Mouse (Mus musculus) heart, embryonic 11.5 days (tissue): ENCODE results near the gene Actn1. TPM values are rescaled to one million over a fixed set of nuclear protein-coding genes. Genes with fewer than 3 reads are reported as not detected.

Source experiments
- ATAC-seq: fragments of 200-750 bp; cut with Nextera tagmentation; replicated peaks from 2 replicates; pipeline ENCODE4 v1.8.0; 2017; ENCODE audit warnings: moderate library complexity; ENCODE audit not compliant: insufficient number of reproducible peaks, low FRiP score, low TSS enrichment
- H3K27ac ChIP-seq: fragments of 300-500 bp; sonication (generic); 2 replicates; pipeline ENCODE4 v1.5.1; 2014; ENCODE audit warnings: mild to moderate bottlenecking, low read depth, low read length
- H3K27me3 ChIP-seq: fragments of 300-500 bp; sonication (generic); 2 replicates; pipeline ENCODE4 v1.6.1; 2014; ENCODE audit warnings: mild to moderate bottlenecking, low read length, mixed read lengths; ENCODE audit not compliant: control insufficient read depth, insufficient read depth
- H3K36me3 ChIP-seq: fragments of 300-500 bp; sonication (generic); 2 replicates; pipeline ENCODE4 v1.6.1; 2014; ENCODE audit warnings: mild to moderate bottlenecking, low read length, moderate library complexity, mixed read lengths; ENCODE audit not compliant: control insufficient read depth, insufficient read depth
- H3K4me1 ChIP-seq: fragments of 300-500 bp; sonication (generic); 2 replicates; pipeline ENCODE4 v1.6.1; 2014; ENCODE audit warnings: low read length; ENCODE audit not compliant: control insufficient read depth, insufficient read depth
- H3K4me2 ChIP-seq: fragments of 300-500 bp; sonication (generic); 2 replicates; pipeline ENCODE4 v1.6.1; 2014; ENCODE audit warnings: mild to moderate bottlenecking, moderate library complexity
- H3K4me3 ChIP-seq: fragments of 300-500 bp; sonication (generic); 2 replicates; pipeline ENCODE4 v1.5.1; 2014; ENCODE audit warnings: low read depth, low read length
- H3K9ac ChIP-seq: fragments of 300-500 bp; sonication (generic); 2 replicates; pipeline ENCODE4 v1.6.1; 2014; ENCODE audit warnings: mild to moderate bottlenecking, low read depth, low read length, moderate library complexity
- H3K9me3 ChIP-seq: fragments of 300-500 bp; sonication (generic); replicated peaks from 2 replicates; pipeline ENCODE4 v1.6.1; 2016; ENCODE audit warnings: low read length; ENCODE audit not compliant: control insufficient read depth
- WGBS: fragments of 180-500 bp; shearing (Covaris S2); extraction: QIAGEN DNeasy Blood & Tissue Kit; methylation state at CpG from one replicate; pipeline ENCODE4 v1.1.7; 2014; ENCODE audit not compliant: insufficient replicate concordance; 5-methylcytosine and 5-hydroxymethylcytosine counted together
- polyA plus RNA-seq: library from polyadenylated mRNA; unstranded; fragments of >200 nt; fragmentation: Nextera tagmentation; extraction: Ambion mirVana; gene quantifications from 2 replicates; pipeline ENCODE4 v1.2.1, GENCODE M21; 2014

Actn1 gene
- polyA plus RNA-seq, 1 experiment from 2014 or later, result 53.2 TPM

- 0 out of 2 replicates have a peak, but pooled peaks cover 9% of the 10 kb centered on the region for H3K36me3 ChIP-seq
- ATAC-seq, result no peak
- H3K27me3 ChIP-seq, result no peaks in the 10 kb centered on the region
- no peak overlapping the region for H3K4me3 ChIP-seq
- peaks cover 23% of the 10 kb centered on the region for H3K4me1 ChIP-seq
- H3K9me3 ChIP-seq, result no peaks in the 10 kb centered on the region
- H3K9ac ChIP-seq, result no peak overlapping the region
- H3K4me2 ChIP-seq, result no peak overlapping the region
- H3K27ac ChIP-seq, result no peak overlapping the region
- 85% methylated on average over 1 of the region's 1 CpGs for WGBS
Measured at GRCm38 (mm10) chr12:80118588-80118987, 141.6 kb downstream of the Actn1 start.

Other genes with a start within 250 kb of the Actn1 start
- gene Zfp36l1, start 147.4 kb downstream of the Actn1 start, polyA plus RNA-seq, result 133 and 144 TPM in 2 replicates
- gene Dcaf5, start 176.2 kb upstream of the Actn1 start, polyA plus RNA-seq, result 8.1 and 9.0 TPM in 2 replicates
- gene Exd2, start 202.7 kb upstream of the Actn1 start, polyA plus RNA-seq, result 21.2 and 22.3 TPM in 2 replicates